ENCODE assay signal across 11 mouse cellular contexts in the genomic region with DNA sequence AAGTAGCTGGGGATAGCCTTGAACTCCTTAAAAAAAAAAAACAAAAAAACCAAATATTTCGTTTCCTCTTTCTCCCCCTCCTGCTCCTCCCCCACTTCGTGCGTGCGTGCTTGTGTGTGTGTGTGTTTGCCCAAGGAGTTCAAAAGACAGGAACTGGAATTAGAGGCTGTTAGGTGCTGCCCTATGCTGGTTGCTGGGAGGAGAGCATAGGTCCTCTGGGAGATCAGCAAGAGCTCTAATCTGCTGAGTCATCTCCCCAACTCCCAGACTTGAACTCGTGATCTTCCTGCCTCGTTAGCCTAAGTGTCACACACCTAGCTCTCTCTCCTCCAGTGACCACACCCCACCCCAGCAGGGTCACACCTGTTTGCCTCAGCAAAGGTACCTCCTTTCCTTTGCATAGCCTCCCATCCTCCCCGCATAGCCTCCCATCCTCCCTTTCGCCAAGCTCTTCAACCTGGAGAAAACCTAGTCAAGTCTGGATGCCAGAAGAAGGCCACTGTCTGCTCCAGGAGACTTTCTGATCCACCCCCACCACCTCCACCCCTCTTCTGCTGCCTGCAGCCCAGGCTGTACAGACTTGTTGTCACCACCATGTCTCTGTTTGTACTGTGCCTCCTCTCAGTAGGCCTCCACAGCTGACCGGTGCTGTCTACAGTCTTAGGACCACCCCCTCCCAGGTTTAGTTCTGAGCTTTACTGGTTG.
DNase-seq lines count a peak whose midpoint lies in the region; ATAC-seq lines count a peak whose summit lies in the region.
"Had no signal": no experiment of that assay in that cellular context is flagged by ENCODE, and none has a peak within 500 bp of the region (broad histone marks: within the 10 kb centered on the region; RNA-seq: fewer than 3 reads in every experiment).

No protein-coding gene starts in this region.

- peaks cover 16% of the 10 kb centered on the region for H3K4me1 ChIP-seq in forebrain, embryonic 10.5 days
- peaks cover 8% of the 10 kb centered on the region; the same call in 1 of the 2 replicates for H3K4me1 ChIP-seq in forebrain, embryonic 15.5 days
- H3K4me1 ChIP-seq in embryonic facial prominence, embryonic 11.5 days (ENCODE audit: control insufficient read depth, insufficient read depth, low read length) = no peaks in the 10 kb centered on the region

- no peak overlapping the region for H3K4me2 ChIP-seq in forebrain, embryonic 15.5 days (replicated peaks)
- no peak overlapping the region for H3K4me2 ChIP-seq in embryonic facial prominence, embryonic 11.5 days (ENCODE audit: low read depth, low read length)

- no peak overlapping the region for H3K4me3 ChIP-seq in forebrain, embryonic 10.5 days
- H3K4me3 ChIP-seq in forebrain, embryonic 15.5 days = no peak overlapping the region
- no peak overlapping the region for H3K4me3 ChIP-seq in embryonic facial prominence, embryonic 11.5 days (ENCODE audit: low read depth, low read length)

- no peak overlapping the region for H3K9ac ChIP-seq in forebrain, embryonic 15.5 days (replicated peaks)
- no peak overlapping the region for H3K9ac ChIP-seq in embryonic facial prominence, embryonic 11.5 days (replicated peaks; ENCODE audit: low read length)

- no peak for DNase-seq in forebrain, embryonic 10.5 days (ENCODE audit: extremely low spot score, low spot score)
- peak; percentile 76 for DNase-seq in A20 (ENCODE audit: low read depth, low spot score)
- peak; percentile 3 for DNase-seq in embryonic facial prominence, embryonic 11.5 days (ENCODE audit: low spot score)
- peak; percentile 43 for DNase-seq in lung, postnatal 36 days
- DNase-seq in layer of hippocampus, adult 18-20 months (ENCODE audit: low spot score in 2 of 2) = no peak
- DNase-seq in frontal cortex, postnatal 14 days (ENCODE audit: low spot score in 2 of 2) = no peak
- DNase-seq: cerebellum, postnatal 14 days; gastrocnemius, postnatal 14 days had no signal

- 0 out of 2 replicates have a peak overlapping the region, but pooled peaks have one; percentile 2 for H3K27ac ChIP-seq in forebrain, embryonic 10.5 days
- H3K27ac ChIP-seq in forebrain, embryonic 15.5 days (replicated peaks) = no peak overlapping the region
- no peak overlapping the region for H3K27ac ChIP-seq in embryonic facial prominence, embryonic 11.5 days (replicated peaks; ENCODE audit: low read depth, low read length)

- H3K27me3 ChIP-seq in forebrain, embryonic 10.5 days (ENCODE audit: poor library complexity, severe bottlenecking) = no peaks in the 10 kb centered on the region; the same call in 1 of the 2 replicates
- no peaks in the 10 kb centered on the region for H3K27me3 ChIP-seq in forebrain, embryonic 15.5 days
- H3K27me3 ChIP-seq in embryonic facial prominence, embryonic 11.5 days (ENCODE audit: control insufficient read depth, insufficient read depth, low read length) = no peaks in the 10 kb centered on the region
- H3K27me3 ChIP-seq: midbrain, embryonic 13.5 days had no signal

- no peaks in the 10 kb centered on the region for H3K36me3 ChIP-seq in forebrain, embryonic 10.5 days (replicated peaks)
- no peaks in the 10 kb centered on the region for H3K36me3 ChIP-seq in forebrain, embryonic 15.5 days
- no peaks in the 10 kb centered on the region for H3K36me3 ChIP-seq in embryonic facial prominence, embryonic 11.5 days (replicated peaks; ENCODE audit: control insufficient read depth, insufficient read depth, low read depth, low read length)
- H3K36me3 ChIP-seq: midbrain, embryonic 13.5 days had no signal

- H3K9me3 ChIP-seq in forebrain, embryonic 10.5 days = no peaks in the 10 kb centered on the region
- H3K9me3 ChIP-seq in forebrain, embryonic 15.5 days = no peaks in the 10 kb centered on the region
- no peaks in the 10 kb centered on the region for H3K9me3 ChIP-seq in embryonic facial prominence, embryonic 11.5 days (replicated peaks; ENCODE audit: control insufficient read depth, low read length)
- H3K9me3 ChIP-seq: midbrain, embryonic 13.5 days had no signal

- 79% methylated on average over 9 of the region's 9 CpGs for WGBS in forebrain, embryonic 10.5 days
- 79% methylated on average over 9 of the region's 9 CpGs for WGBS in forebrain, embryonic 15.5 days
- 72% methylated on average over 9 of the region's 9 CpGs for WGBS in embryonic facial prominence, embryonic 11.5 days

- no peak for ATAC-seq in forebrain, embryonic 15.5 days (replicated peaks)
- no peak for ATAC-seq in embryonic facial prominence, embryonic 11.5 days (replicated peaks; ENCODE audit: insufficient number of reproducible peaks, low FRiP score, low TSS enrichment, low read depth)
- no peak for ATAC-seq in activated CD4-positive, CD25-positive, alpha-beta regulatory T cell, adult 4 months

Comparison
In these comparisons a context has a peak if more than half of its experiments do, and no peak if none do; other contexts are left out.
1. DNase-seq: peak in A20 (single experiment), embryonic facial prominence, embryonic 11.5 days (single experiment) and lung, postnatal 36 days (single experiment); none in forebrain, embryonic 10.5 days (single experiment), layer of hippocampus, adult 18-20 months (0 of 2) and frontal cortex, postnatal 14 days (0 of 2).